Mouse (Mus musculus) bone marrow, adult 2 months (tissue): ENCODE data around the gene Them4.

Experiments
- CTCF ChIP-seq: fragments of 200-500 bp; IDR thresholded peaks from 2 replicates; pipeline ENCODE4 v1.5.1; 2011; ENCODE audit warnings: low read length, control low read depth; ENCODE audit not compliant: control insufficient read depth, insufficient read depth
- POLR2A ChIP-seq: fragments of 200-500 bp; IDR thresholded peaks from 2 replicates; pipeline ENCODE4 v1.6.1; 2011; ENCODE audit warnings: low read depth, mild to moderate bottlenecking, control low read depth, low read length, borderline replicate concordance; ENCODE audit not compliant: control insufficient read depth

- TF ChIP-seq CTCF = no peak
- TF ChIP-seq POLR2A = no peak
These were observed 602 bp downstream of the Them4 start for GRCm38 (mm10) chr3:94310491-94310890.
